Mouse (Mus musculus) lung, postnatal 0 days (tissue): Measurements from ENCODE around the gene Rpe. TPM values are rescaled to one million over a fixed set of nuclear protein-coding genes. Genes with fewer than 3 reads are reported as not detected.
"Not testable (repeated sequence)": the region's sequence is repeated elsewhere in the genome, so short reads cannot be mapped to it uniquely, and the experiment has no call there.

Source experiments
- ATAC-seq: fragments of 200-750 bp; cut with Nextera tagmentation; 2 replicates; pipeline ENCODE4 v1.8.0; 2017; ENCODE audit warnings: moderate library complexity
- DNase-seq: peaks from one replicate; pipeline ENCODE4 v3.0.0-alpha.2; 2016; ENCODE audit warnings: low spot score
- H3K27ac ChIP-seq: fragments of 300-500 bp; sonication (generic); 2 replicates; pipeline ENCODE4 v1.5.1; 2014; ENCODE audit warnings: antibody characterized with exemption, mild to moderate bottlenecking, low read length, mixed read lengths
- H3K27me3 ChIP-seq: fragments of 300-500 bp; sonication (generic); replicated peaks from 2 replicates; pipeline ENCODE4 v1.6.1; 2014; ENCODE audit warnings: low read length, mixed read lengths; ENCODE audit not compliant: insufficient read depth
- H3K36me3 ChIP-seq: fragments of 300-500 bp; sonication (generic); 2 replicates; pipeline ENCODE4 v1.6.1; 2014; ENCODE audit warnings: low read length, mixed read lengths; ENCODE audit not compliant: insufficient read depth
- H3K4me1 ChIP-seq: fragments of 300-500 bp; sonication (generic); 2 replicates; pipeline ENCODE4 v1.6.1; 2014; ENCODE audit warnings: antibody characterized with exemption, low read depth, low read length, mixed read lengths; ENCODE audit not compliant: insufficient read depth
- H3K4me2 ChIP-seq: fragments of 300-500 bp; sonication (generic); replicated peaks from 2 replicates; pipeline ENCODE4 v1.6.1; 2014; ENCODE audit warnings: low read depth, mild to moderate bottlenecking, low read length, moderate library complexity, mixed read lengths
- H3K4me3 ChIP-seq: fragments of 300-500 bp; sonication (generic); 2 replicates; pipeline ENCODE4 v1.5.1; 2014; ENCODE audit warnings: low read depth, low read length
- H3K9ac ChIP-seq: fragments of 300-500 bp; sonication (generic); replicated peaks from 2 replicates; pipeline ENCODE4 v1.6.1; 2014; ENCODE audit warnings: low read depth, mild to moderate bottlenecking
- H3K9me3 ChIP-seq: fragments of 300-500 bp; sonication (generic); 2 replicates; pipeline ENCODE4 v1.6.1; 2016; ENCODE audit warnings: low read length, mixed read lengths
- CTCF ChIP-seq: IDR thresholded peaks from 2 replicates; pipeline ENCODE4 v1.5.1; 2016; ENCODE audit warnings: antibody characterized with exemption, mild to moderate bottlenecking
- EP300 ChIP-seq: IDR thresholded peaks from 2 replicates; pipeline ENCODE4 v1.6.1; 2016; ENCODE audit warnings: antibody characterized with exemption, mild to moderate bottlenecking, control low read depth
- WGBS: fragments of 180-500 bp; shearing (Covaris S2); extraction: QIAGEN DNeasy Blood & Tissue Kit; methylation state at CpG from one replicate; pipeline ENCODE4 v1.1.7; 2014; 5-methylcytosine and 5-hydroxymethylcytosine counted together
- polyA plus RNA-seq: library from polyadenylated mRNA; unstranded; fragments of >200 nt; fragmentation: Nextera tagmentation; extraction: Ambion mirVana; gene quantifications from 2 replicates; pipeline ENCODE4 v1.2.1, GENCODE M21; 2015

The Rpe gene
- polyA plus RNA-seq, 1 experiment from 2014 or later: 30.1 TPM

DNA sequence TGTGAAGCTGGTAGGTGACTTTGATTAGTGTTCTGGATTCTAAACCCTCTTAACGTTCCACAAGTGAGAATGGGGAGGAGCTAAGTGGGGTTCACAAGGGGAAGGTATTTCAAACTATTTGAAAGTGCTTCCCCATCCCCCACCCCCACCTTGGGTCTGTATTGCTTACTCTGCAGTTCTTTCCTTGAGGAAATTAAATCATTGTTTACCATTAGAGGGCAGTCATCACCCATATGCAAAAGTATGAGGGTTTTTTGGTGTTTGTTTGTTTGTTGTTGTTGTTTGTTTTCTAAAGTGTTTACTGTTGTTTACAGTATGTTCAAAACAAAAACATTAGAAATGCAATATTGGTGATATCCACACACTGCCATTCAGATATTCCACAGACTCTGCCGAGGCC lies 22.0 kb upstream of the Rpe start:
- 31% methylated on average over 2 of the region's 2 CpGs for WGBS
- Histone ChIP-seq H3K4me2 (no peak overlapping the region), H3K9ac (no peak overlapping the region), H3K9me3 (no peaks in the 10 kb centered on the region), H3K27me3 (no peaks in the 10 kb centered on the region), H3K4me1 (no peaks in the 10 kb centered on the region), H3K36me3 (no peaks in the 10 kb centered on the region), H3K4me3 (no peak overlapping the region), H3K27ac (no peak overlapping the region)
- TF ChIP-seq EP300 (no peak), CTCF (no peak)
- no peak for ATAC-seq
- no peak for DNase-seq

DNA sequence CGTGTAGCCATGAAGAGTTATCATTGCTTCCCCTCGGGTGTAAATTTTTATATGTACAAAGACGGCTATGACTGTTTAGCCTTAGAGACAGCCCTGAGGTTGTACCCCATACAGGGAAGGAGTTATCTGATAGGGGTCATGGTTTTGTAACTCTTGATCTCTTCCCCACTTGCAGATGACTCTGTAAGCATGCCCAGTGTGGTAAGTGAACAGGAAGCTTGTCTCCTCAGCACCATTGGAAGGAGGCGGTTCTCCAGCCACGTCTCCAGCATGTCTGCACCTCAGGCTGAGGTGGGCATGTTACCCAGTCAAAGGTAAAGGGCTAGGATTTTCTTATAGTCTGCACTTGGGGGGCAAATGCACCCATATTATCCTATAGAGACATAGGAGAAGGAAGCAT lies 17.7 kb upstream of the Rpe start:
- H3K4me1 ChIP-seq: no peaks in the 10 kb centered on the region
- H3K27ac ChIP-seq: no peak overlapping the region
- no peak overlapping the region for H3K9ac ChIP-seq
- no peaks in the 10 kb centered on the region for H3K36me3 ChIP-seq
- H3K9me3 ChIP-seq: no peaks in the 10 kb centered on the region
- DNase-seq (no peak), ATAC-seq (no peak)
- WGBS: 84% methylated on average over 5 of the region's 5 CpGs
- TF ChIP-seq EP300 (no peak), CTCF (no peak)
- H3K4me3 ChIP-seq: no peak overlapping the region
- H3K27me3 ChIP-seq: no peaks in the 10 kb centered on the region
- no peak overlapping the region for H3K4me2 ChIP-seq

DNA sequence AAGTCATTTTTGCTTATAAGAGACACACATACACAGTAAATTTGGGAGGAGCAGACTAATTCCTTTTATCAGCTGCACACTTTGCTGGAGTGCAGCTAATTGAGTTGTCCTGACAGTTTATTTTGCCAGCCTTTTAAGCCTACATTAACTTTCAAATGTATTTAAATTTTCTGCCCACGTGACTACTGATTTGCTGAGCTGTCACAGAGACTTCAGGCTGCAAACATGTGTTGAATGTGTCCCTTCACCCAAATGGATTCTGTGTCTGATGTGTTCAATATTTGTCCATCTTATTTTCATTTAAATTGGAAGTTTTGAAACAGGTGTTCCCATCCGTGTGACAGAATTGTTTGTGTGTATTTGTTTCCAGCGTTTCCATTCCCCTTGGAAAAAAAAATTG lies 8.9 kb upstream of the Rpe start:
- no peaks in the 10 kb centered on the region for H3K27me3 ChIP-seq
- no peaks in the 10 kb centered on the region for H3K4me1 ChIP-seq
- H3K9ac ChIP-seq: no peak overlapping the region
- H3K4me2 ChIP-seq: no peak overlapping the region
- WGBS: 54% methylated on average over 3 of the region's 3 CpGs
- H3K4me3 ChIP-seq: no peak overlapping the region
- H3K27ac ChIP-seq: no peak overlapping the region
- no peaks in the 10 kb centered on the region for H3K36me3 ChIP-seq
- TF ChIP-seq CTCF: no peak
- DNase-seq (no peak), ATAC-seq (no peak)
- H3K9me3 ChIP-seq: no peaks in the 10 kb centered on the region

DNA sequence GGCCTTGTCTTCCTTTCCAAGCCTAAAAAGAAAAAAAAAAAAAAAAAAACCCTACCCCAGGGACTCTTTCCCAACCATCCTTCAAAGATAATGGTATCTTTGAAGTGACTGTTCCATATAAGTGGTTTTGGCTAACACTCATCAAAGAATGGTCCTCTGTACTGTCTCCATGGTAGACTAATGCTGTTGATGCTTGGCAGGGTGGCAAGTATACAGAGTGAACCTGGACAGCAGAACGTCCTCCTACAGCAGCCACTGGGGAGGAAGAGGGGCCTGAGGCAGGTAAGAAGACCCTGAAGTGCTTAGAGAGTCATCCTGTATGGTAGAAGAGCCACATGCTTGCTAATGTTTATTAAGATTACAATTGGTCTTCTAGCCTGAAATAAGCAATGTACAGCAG lies 8.3 kb upstream of the Rpe start:
- DNase-seq (no peak), ATAC-seq (no peak)
- H3K36me3 ChIP-seq: no peaks in the 10 kb centered on the region
- H3K9ac ChIP-seq: no peak overlapping the region
- no peak overlapping the region for H3K4me3 ChIP-seq
- no peaks in the 10 kb centered on the region for H3K4me1 ChIP-seq
- WGBS: 52% methylated on average over 1 of the region's 1 CpGs
- H3K27me3 ChIP-seq: no peaks in the 10 kb centered on the region
- no peaks in the 10 kb centered on the region for H3K9me3 ChIP-seq
- no peak for TF ChIP-seq CTCF
- no peak for TF ChIP-seq EP300
- H3K27ac ChIP-seq: no peak overlapping the region
- no peak overlapping the region for H3K4me2 ChIP-seq

DNA sequence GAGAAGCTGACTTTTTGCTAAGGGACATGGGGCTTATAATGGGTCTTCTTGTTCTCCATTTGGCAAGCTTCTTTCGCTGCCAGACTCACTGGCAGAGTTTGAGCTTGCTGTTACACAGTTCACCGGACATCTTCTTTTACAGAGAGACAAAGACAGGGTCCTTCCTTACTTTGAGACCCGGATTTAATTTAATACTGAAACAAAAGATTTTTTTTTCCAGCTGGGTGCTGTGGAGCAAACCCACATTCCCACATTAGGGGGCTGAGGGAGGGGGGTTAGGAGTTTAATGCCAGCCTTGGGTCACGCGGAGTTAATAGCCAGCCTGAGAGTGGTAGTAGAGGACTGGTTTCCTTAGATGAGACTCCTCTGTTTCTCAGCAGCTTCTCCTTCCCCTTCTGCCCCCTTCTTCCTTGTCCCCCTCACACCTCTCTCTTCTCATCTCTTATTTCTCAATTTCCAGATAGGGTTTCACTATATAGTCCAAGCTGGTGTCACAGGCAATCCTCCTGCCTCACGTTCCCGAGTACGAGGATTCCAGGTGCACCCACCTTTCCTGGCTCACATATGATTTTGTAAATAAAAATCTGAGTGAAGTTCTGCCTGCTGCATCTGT lies 7.7 kb upstream of the Rpe start:
- H3K4me3 ChIP-seq: no peak overlapping the region
- H3K4me1 ChIP-seq: no peaks in the 10 kb centered on the region
- no peaks in the 10 kb centered on the region for H3K36me3 ChIP-seq
- no peak overlapping the region for H3K27ac ChIP-seq
- no peak for DNase-seq
- TF ChIP-seq CTCF (no peak), EP300 (no peak)
- no peaks in the 10 kb centered on the region for H3K27me3 ChIP-seq
- ATAC-seq: no peak
- H3K4me2 ChIP-seq: no peak overlapping the region
- no peak overlapping the region for H3K9ac ChIP-seq
- no peaks in the 10 kb centered on the region for H3K9me3 ChIP-seq
- 82% methylated on average over 8 of the region's 8 CpGs for WGBS

DNA sequence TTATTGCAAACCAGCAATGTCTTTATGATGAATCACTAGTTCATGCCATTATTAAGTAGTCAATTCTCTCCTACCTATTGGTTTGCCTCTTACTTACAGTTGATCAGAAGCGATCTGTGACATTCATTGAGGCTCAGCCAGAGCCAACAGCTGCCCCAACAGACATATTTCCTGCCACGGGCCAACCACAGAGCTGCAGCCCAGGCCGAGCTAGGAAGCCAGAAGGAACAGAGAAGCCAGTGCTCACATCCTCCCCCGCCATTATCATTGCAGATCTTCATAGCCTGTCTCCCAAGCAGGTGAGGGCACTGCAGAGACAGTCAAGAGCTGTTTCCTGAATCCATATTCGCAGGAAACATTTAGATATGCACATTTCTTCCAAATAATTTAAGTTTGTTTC lies 6.4 kb upstream of the Rpe start:
- H3K27ac ChIP-seq: no peak overlapping the region
- H3K4me3 ChIP-seq: no peak overlapping the region
- no peaks in the 10 kb centered on the region for H3K27me3 ChIP-seq
- TF ChIP-seq CTCF (no peak), EP300 (no peak)
- H3K4me1 ChIP-seq: no peaks in the 10 kb centered on the region
- no peak overlapping the region for H3K4me2 ChIP-seq
- no peak overlapping the region for H3K9ac ChIP-seq
- DNase-seq: no peak
- H3K36me3 ChIP-seq: no peaks in the 10 kb centered on the region
- no peak for ATAC-seq
- 52% methylated on average over 5 of the region's 5 CpGs for WGBS
- H3K9me3 ChIP-seq: no peaks in the 10 kb centered on the region

DNA sequence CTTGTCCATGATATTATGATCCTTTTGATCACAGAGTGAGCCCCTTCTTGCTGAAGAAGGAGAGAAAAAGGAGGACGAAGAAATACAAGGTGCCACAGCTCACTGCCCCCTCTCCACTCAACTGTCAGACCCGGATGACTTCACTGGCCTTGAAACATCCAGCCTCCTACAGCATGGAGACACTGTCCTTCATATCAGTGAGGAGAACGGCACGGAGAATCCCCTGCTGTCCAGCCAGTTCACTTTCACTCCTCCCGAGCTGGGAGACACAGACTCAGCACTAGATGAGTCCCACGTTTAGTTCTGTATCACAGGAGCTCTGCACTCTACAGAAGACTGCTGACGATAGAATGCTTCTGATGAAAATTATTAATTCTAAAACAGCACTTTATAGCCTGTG lies 5.3 kb upstream of the Rpe start:
- TF ChIP-seq CTCF (no peak), EP300 (no peak)
- Histone ChIP-seq H3K36me3 (no peaks in the 10 kb centered on the region), H3K9me3 (no peaks in the 10 kb centered on the region), H3K27me3 (no peaks in the 10 kb centered on the region), H3K4me1 (no peaks in the 10 kb centered on the region), H3K27ac (no peak overlapping the region), H3K9ac (no peak overlapping the region), H3K4me3 (no peak overlapping the region), H3K4me2 (no peak overlapping the region)
- DNase-seq (no peak), ATAC-seq (no peak)
- WGBS: 52% methylated on average over 7 of the region's 7 CpGs

DNA sequence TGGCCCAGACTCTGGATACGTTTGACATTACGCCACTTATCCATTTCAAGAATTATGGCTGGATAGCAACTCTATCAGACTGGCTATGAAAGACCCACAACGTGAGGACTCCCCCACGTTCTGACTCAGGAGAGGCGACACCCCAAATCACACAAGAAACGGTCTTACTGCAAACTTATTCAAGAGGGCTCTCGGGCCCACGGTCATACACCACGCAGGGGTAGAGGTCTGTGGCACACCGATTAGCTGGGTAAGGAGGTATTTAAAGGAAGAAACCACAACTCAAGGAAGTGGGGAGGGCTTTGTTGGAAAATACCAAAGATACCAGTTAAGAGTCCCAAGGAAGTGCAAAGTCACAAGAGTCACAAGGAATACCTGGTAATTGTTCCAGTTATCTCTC lies 1.0 kb upstream of the Rpe start:
- not testable (repeated sequence) for H3K9ac ChIP-seq, H3K4me2 ChIP-seq, H3K9me3 ChIP-seq, DNase-seq, H3K4me1 ChIP-seq, H3K27ac ChIP-seq, H3K27me3 ChIP-seq, H3K4me3 ChIP-seq, H3K36me3 ChIP-seq, ATAC-seq
- WGBS: 85% methylated on average over 10 of the region's 10 CpGs
